Mouse (Mus musculus): ENCODE results near the gene Crlf3.

DNA sequence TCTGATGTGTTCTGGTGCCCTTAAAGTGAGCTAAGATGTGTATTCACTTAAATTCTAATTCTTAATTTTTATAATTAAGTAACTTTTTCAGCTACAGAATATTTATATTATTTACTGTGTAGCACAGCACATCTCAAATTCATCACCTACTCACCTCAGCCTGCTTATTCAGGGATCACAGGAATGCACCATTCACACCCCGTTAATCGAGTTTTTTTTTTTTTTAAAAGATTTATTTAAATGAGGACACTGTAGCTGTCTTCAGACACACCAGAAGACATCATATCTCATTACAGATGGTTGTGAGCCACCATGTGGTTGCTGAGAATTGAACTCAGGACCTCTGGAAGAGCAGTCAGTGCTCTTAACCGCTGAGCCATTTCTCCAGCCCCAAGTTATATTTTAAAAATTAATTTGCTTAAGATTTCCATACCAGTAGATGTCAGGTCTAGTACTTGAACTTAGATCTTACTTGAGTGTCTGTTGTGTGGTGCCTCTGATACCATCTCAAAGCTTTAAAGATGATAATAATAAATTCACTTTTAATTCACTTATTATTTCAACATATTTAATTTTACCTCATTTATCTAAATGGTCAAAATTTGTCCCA, 9.9 kb upstream of the Crlf3 start:
- TF ChIP-seq MAX (IDR thresholded peaks at IDR 0.05; ENCODE audit: low read depth): no peak
- TF ChIP-seq POLR2A (IDR thresholded peaks at IDR 0.05; ENCODE audit: insufficient read length, low read depth): no peak
- TF ChIP-seq TCF12 (IDR thresholded peaks at IDR 0.05; ENCODE audit: insufficient read depth, poor library complexity, severe bottlenecking): no peak
- no peak for TF ChIP-seq E2F4 (IDR thresholded peaks at IDR 0.05; ENCODE audit: insufficient read depth)
- no peak for TF ChIP-seq SRF (IDR thresholded peaks at IDR 0.05; ENCODE audit: control insufficient read depth, insufficient read length, low read depth)
- TF ChIP-seq USF1 (IDR thresholded peaks at IDR 0.05; ENCODE audit: low read depth): no peak
- no peak for TF ChIP-seq POLR2AphosphoS2 (IDR thresholded peaks at IDR 0.05; ENCODE audit: insufficient read length, low read depth)
- no peak for TF ChIP-seq MYOD1 (IDR thresholded peaks at IDR 0.05; ENCODE audit: control insufficient read depth in 1 of 3, insufficient read length in 2 of 3, low read depth in 2 of 3)
- TF ChIP-seq MYOG (IDR thresholded peaks at IDR 0.05; ENCODE audit: control insufficient read depth in 1 of 3, insufficient read depth in 1 of 3, insufficient read length in 2 of 3, low read depth in 2 of 3): no peak
